Mouse (Mus musculus) lung, adult 2 months (tissue): ENCODE results near the gene Nrip1. TPM values are rescaled to one million over a fixed set of nuclear protein-coding genes. Genes with fewer than 3 reads are reported as not detected.

Experiments
- DNase-seq: peaks from one replicate; pipeline ENCODE4 v3.0.0; 2022
- H3K4me1 ChIP-seq: fragments of 200-500 bp; 2 replicates; pipeline ENCODE4 v1.6.1; 2011; ENCODE audit warnings: low read length; ENCODE audit not compliant: control insufficient read depth, insufficient read depth
- H3K4me3 ChIP-seq: fragments of 200-500 bp; replicated peaks from 2 replicates; pipeline ENCODE3; 2011; ENCODE audit warnings: low read depth, mild to moderate bottlenecking, control low read depth, low read length; ENCODE audit errors: extremely low read depth
- CTCF ChIP-seq: fragments of 200-500 bp; IDR thresholded peaks from 2 replicates; pipeline ENCODE4 v1.5.1; 2011; ENCODE audit warnings: mild to moderate bottlenecking, low read length, control low read depth; ENCODE audit not compliant: insufficient read depth
- POLR2A ChIP-seq: fragments of 200-500 bp; IDR thresholded peaks from 2 replicates; pipeline ENCODE4 v1.6.1; 2011; ENCODE audit warnings: low read depth, mild to moderate bottlenecking, control low read depth, low read length, borderline replicate concordance; ENCODE audit errors: extremely low read depth
- WGBS: fragments of 180-500 bp; shearing (Covaris S2); methylation state at CpG from one replicate; pipeline ENCODE4 v1.1.7; 2018; 5-methylcytosine and 5-hydroxymethylcytosine counted together
- polyA plus RNA-seq: library from polyadenylated mRNA; depleted of rRNA; stranded (reverse); fragments of >200 nt; gene quantifications from 2 replicates; pipeline ENCODE4 v1.2.3, GENCODE M21; 2012

Nrip1 gene
- polyA plus RNA-seq, 1 experiment: 8.0 TPM

GRCm38 (mm10) chr16:76238784-76239183, 134.8 kb downstream of the Nrip1 start:
- WGBS: 95% methylated on average over 4 of the region's 4 CpGs
- Histone ChIP-seq H3K4me3 (no peak overlapping the region), H3K4me1 (no peaks in the 10 kb centered on the region)
- no peak for DNase-seq
- TF ChIP-seq POLR2A (no peak), CTCF (no peak)
